Mouse (Mus musculus) bone marrow, adult 2 months (tissue): ENCODE data around the gene Slc6a6.

Experiments
- CTCF ChIP-seq: fragments of 200-500 bp; IDR thresholded peaks from 2 replicates; pipeline ENCODE4 v1.5.1; 2011; ENCODE audit warnings: low read length, control low read depth; ENCODE audit not compliant: control insufficient read depth, insufficient read depth
- POLR2A ChIP-seq: fragments of 200-500 bp; IDR thresholded peaks from 2 replicates; pipeline ENCODE4 v1.6.1; 2011; ENCODE audit warnings: low read depth, mild to moderate bottlenecking, control low read depth, low read length, borderline replicate concordance; ENCODE audit not compliant: control insufficient read depth

GRCm38 (mm10) chr6:91662301-91662700 is 21.6 kb upstream of the Slc6a6 start:
- TF ChIP-seq CTCF (no peak), POLR2A (no peak)
